ENCODE assay signal across 8 mouse cellular contexts in the genomic region with DNA sequence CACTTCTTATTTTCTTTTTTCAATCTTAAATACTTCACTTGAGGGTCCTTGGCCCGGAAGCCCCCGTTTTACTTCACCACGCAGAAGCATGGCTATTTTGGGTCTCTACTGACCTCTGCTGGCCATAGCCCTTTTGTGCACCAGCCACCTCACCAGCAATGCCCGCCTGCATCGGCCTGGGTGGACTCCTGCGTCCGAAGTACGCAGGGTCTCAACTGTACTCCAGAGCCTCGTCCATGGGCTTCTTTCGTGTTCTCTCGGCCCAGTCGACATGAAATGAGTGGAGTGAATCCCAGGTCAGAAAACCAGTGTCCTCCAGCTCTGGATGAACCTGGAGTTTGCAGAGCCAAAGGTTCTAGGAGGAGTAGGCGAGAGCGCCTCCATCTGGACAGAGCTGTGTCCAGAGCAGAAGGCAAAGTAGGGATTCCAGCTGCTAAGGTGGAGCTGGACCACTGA. TPM values are rescaled to one million over a fixed set of nuclear protein-coding genes. Genes with fewer than 3 reads are reported as not detected.
DNase-seq lines count a peak whose midpoint lies in the region; ATAC-seq and TF ChIP-seq lines count a peak whose summit lies in the region.

No protein-coding gene starts in this region.

- CTCF ChIA-PET in Patski (lab: Charles Lee): interaction anchor here (0.6 to 3.3 kb wide), 20 partner anchors 8 to 230 kb away, joined by 3 to 40 read pairs (median 5); a partner anchor contains a TSS

- H3K4me1 ChIP-seq in hindbrain, embryonic 14.5 days (replicated peaks; ENCODE audit: control insufficient read depth, insufficient read depth, low read length): no peaks in the 10 kb centered on the region

- H3K27ac ChIP-seq in hindbrain, embryonic 14.5 days: no peak overlapping the region

- POLR2A ChIA-PET in Patski (lab: Charles Lee): no interaction called here

- H3K27me3 ChIP-seq in Patski: no peaks in the 10 kb centered on the region
- H3K27me3 ChIP-seq in hindbrain, embryonic 14.5 days (ENCODE audit: control insufficient read depth, insufficient read depth, low read length): no peaks in the 10 kb centered on the region

- ATAC-seq in Patski: peak; percentile 61
- no peak; the same call in 1 of the 2 replicates for ATAC-seq in hindbrain, embryonic 14.5 days (ENCODE audit: low FRiP score)

- H3K36me3 ChIP-seq in hindbrain, embryonic 14.5 days (replicated peaks; ENCODE audit: control insufficient read depth, insufficient read depth): no peaks in the 10 kb centered on the region

- H3K4me3 ChIP-seq in hindbrain, embryonic 14.5 days (replicated peaks; ENCODE audit: low read length): 0 out of 2 replicates have a peak overlapping the region, but pooled peaks have one; percentile 20

- 2% methylated on average over 14 of the region's 14 CpGs for WGBS in hindbrain, embryonic 14.5 days

- H3K9ac ChIP-seq in hindbrain, embryonic 14.5 days: no peak overlapping the region

- TF ChIP-seq CTCF in Patski (IDR thresholded peaks at IDR 0.05): peak; percentile 90

- no peaks in the 10 kb centered on the region for H3K9me3 ChIP-seq in hindbrain, embryonic 14.5 days (ENCODE audit: control insufficient read depth, low read length)

- DNase-seq in Patski (ENCODE audit: low read depth, low spot score): no peak
- peak; percentile 87 to 88 for DNase-seq in cerebellum, postnatal 25 days
- DNase-seq in frontal cortex, postnatal 36 days (ENCODE audit: low spot score in 2 of 2): peak; percentile 78 to 82
- DNase-seq in hindbrain, embryonic 14.5 days (ENCODE audit: low spot score): peak; percentile 87
- peak; percentile 67 to 83 for DNase-seq in layer of hippocampus, postnatal 25 days (ENCODE audit: extremely low spot score in 1 of 2, low spot score in 1 of 2)
- DNase-seq in lung, postnatal 14 days: peak; percentile 77
- DNase-seq in retina, adult 2 months (ENCODE audit: low read depth, low spot score): peak; percentile 38
- DNase-seq in thymus, postnatal 4 days: peak; percentile 76

- in situ Hi-C loops in Patski (cut with MboI; ENCODE audit: low pct_unique_long_range_greater_than_20kb): loop anchor here (10.0 kb wide), 1 partner anchor 242 kb away; no protein-coding TSS in a partner anchor

- peak overlapping the region; percentile 56 for H3K4me2 ChIP-seq in hindbrain, embryonic 14.5 days (replicated peaks)

RNA-seq across cellular contexts. Expression of a gene that starts 14.9 kb away (rescaled TPM):
- polyA plus RNA-seq in Patski (2021): 1.9 TPM
- 32.4 and 38.9 TPM in 2 replicates for polyA plus RNA-seq in hindbrain, embryonic 14.5 days (2014; fragmentation: Nextera tagmentation; extraction: Ambion mirVana)
- 100 to 1,000 TPM; 111 to 117 TPM for total RNA-seq in layer of hippocampus, postnatal 25 days (2021)

RNA-seq across cellular contexts. Expression of a gene that starts 22.1 kb away (rescaled TPM):
- 19.6 TPM for polyA plus RNA-seq in Patski (2021)
- 10.2 and 10.9 TPM in 2 replicates for polyA plus RNA-seq in hindbrain, embryonic 14.5 days (2014; fragmentation: Nextera tagmentation; extraction: Ambion mirVana)
- 10 to 100 TPM; 39.9 to 46.0 TPM for total RNA-seq in layer of hippocampus, postnatal 25 days (2021)

RNA-seq across cellular contexts. Expression of a gene that starts 57.8 kb away (rescaled TPM):
- polyA plus RNA-seq in Patski (2021): 90.0 TPM
- 94.9 and 97.7 TPM in 2 replicates for polyA plus RNA-seq in hindbrain, embryonic 14.5 days (2014; fragmentation: Nextera tagmentation; extraction: Ambion mirVana)
- total RNA-seq in layer of hippocampus, postnatal 25 days (2021): 10 to 100 TPM; 57.7 to 61.0 TPM

Comparison
In these comparisons a context has a peak if more than half of its experiments do, and no peak if none do; other contexts are left out.
1. RNA of a gene that starts 14.9 kb away (polyA plus RNA-seq): 32.4 to 38.9 TPM in hindbrain, embryonic 14.5 days; 1.9 TPM in Patski (single experiment); every median in the first group is over 10 times any median in the second.